Mouse (Mus musculus) left cerebral cortex, adult 2 months (tissue): ENCODE results near the gene Rassf6. TPM values are rescaled to one million over a fixed set of nuclear protein-coding genes. Genes with fewer than 3 reads are reported as not detected.

Experiments
- DNase-seq, 2 experiments: peaks; one replicate each; pipeline ENCODE4 v3.0.0; 2021 to 2022; ENCODE audit warnings: low spot score in 2 of 2, mixed read lengths in 1 of 2; ENCODE audit errors: extremely low spot score in 1 of 2
- H3K27ac ChIP-seq: fragments of 200-600 bp; 2 replicates; pipeline ENCODE4 v1.8.1; 2022
- H3K4me3 ChIP-seq: fragments of 200-600 bp; 2 replicates; pipeline ENCODE4 v1.8.1; 2022
- CTCF ChIP-seq: fragments of 200-600 bp; IDR thresholded peaks from 2 replicates; pipeline ENCODE4 v1.8.1; 2022; ENCODE audit warnings: antibody characterized with exemption, mild to moderate bottlenecking, moderate library complexity
- intact Hi-C: fragments of 180-260 bp; cut with DNase I; formaldehyde crosslinking; loops from one replicate; pipeline ENCODE4 v1.15.1; 2025
- total RNA-seq, 2 experiments: library from RNA; stranded (reverse); gene quantifications; 2 replicates each; pipeline ENCODE4 v1.2.3; 2021

Rassf6 gene
- total RNA-seq, 2 experiments from 2014 or later: 1.6 to 2.3 TPM

GRCm38 (mm10) chr5:90654798-90655197 lies 14.3 kb upstream of the Rassf6 start:
- H3K27ac ChIP-seq: no peak overlapping the region
- DNase-seq: no peak
- intact Hi-C loops: loop anchor here (5.0 kb wide), 2 partner anchors 157 to 452 kb away; no protein-coding TSS in a partner anchor
- TF ChIP-seq CTCF: no peak
- no peak overlapping the region for H3K4me3 ChIP-seq

DNA sequence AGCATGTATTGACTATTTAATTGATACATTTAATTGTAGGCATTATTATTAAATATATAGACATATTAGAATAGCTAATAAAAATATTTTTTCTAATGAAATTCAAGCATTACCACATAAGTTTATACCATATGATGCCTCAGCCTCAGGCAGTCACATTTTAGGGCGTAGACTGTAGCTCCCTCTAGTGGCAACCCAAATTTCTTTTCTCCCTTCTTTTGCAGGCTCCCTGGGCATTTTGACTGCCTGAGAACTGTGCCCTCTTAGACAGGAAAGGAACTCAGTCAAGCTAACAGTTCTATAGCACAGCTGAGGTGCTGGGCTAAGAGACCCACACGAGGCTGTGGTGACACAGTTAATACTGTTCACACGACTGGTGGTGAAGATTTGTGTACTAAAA lies 12.3 kb upstream of the Rassf6 start:
- TF ChIP-seq CTCF: peak; percentile 89
- DNase-seq: peak; percentile 49 to 58
- Histone ChIP-seq H3K27ac (no peak overlapping the region), H3K4me3 (no peak overlapping the region)
- intact Hi-C loops: loop anchor here (1.0 to 5.0 kb wide), 4 partner anchors 51 to 450 kb away; no protein-coding TSS in a partner anchor

GRCm38 (mm10) chr5:90650466-90651150 lies 10.2 kb upstream of the Rassf6 start:
- Histone ChIP-seq H3K27ac (no peak overlapping the region), H3K4me3 (no peak overlapping the region)
- DNase-seq: no peak
- intact Hi-C loops: loop anchor here (5.0 kb wide), 2 partner anchors 153 to 448 kb away; no protein-coding TSS in a partner anchor
- no peak for TF ChIP-seq CTCF

- intact Hi-C loops: no loop called here
- TF ChIP-seq CTCF: no peak
- no peak overlapping the region for H3K4me3 ChIP-seq
- H3K27ac ChIP-seq: no peak overlapping the region
- no peak for DNase-seq
These were observed 7.0 kb upstream of the Rassf6 start for GRCm38 (mm10) chr5:90647473-90647872.

- DNase-seq: no peak
These were observed 5.9 kb upstream of the Rassf6 start for GRCm38 (mm10) chr5:90646398-90646797.

DNA sequence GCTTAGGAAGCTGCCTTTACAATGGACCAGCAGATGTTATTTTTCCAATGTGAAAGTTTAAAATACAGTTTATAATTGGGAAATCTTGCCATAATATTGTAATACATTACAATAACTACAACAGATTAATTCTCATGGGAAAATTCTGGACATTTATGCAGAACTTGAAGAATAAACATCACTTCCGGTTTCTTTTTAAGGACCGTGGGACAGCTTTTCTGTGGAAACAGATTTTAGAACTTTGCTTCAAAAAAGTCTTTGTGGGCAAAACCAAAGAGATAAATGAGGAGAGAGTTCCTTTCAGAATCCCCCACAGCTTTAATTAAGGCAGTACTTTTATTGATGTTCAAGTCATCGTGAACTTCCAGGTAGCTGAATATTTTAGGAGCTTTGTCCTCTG lies 5.1 kb upstream of the Rassf6 start:
- no peak for TF ChIP-seq CTCF
- intact Hi-C loops: no loop called here
- no peak for DNase-seq
- no peak overlapping the region for H3K4me3 ChIP-seq
- no peak overlapping the region for H3K27ac ChIP-seq

More at GRCm38 (mm10) chr5:90646398-90646797, 5.9 kb upstream of the Rassf6 start:
- Histone ChIP-seq H3K27ac (no peak overlapping the region), H3K4me3 (no peak overlapping the region)
- TF ChIP-seq CTCF: no peak
- intact Hi-C loops: no loop called here

- no peak for DNase-seq
- Histone ChIP-seq H3K4me3 (no peak overlapping the region), H3K27ac (no peak overlapping the region)
- intact Hi-C loops: loop anchor here (5.0 kb wide), 1 partner anchor 419 kb away; the partner anchor contains the start of gene Cox18
- no peak for TF ChIP-seq CTCF
These were observed 757 bp upstream of the Rassf6 start for GRCm38 (mm10) chr5:90641218-90641610.

GRCm38 (mm10) chr5:90634885-90635284 lies 5.6 kb downstream of the Rassf6 start:
- DNase-seq: no peak
- Histone ChIP-seq H3K27ac (no peak overlapping the region), H3K4me3 (no peak overlapping the region)
- intact Hi-C loops: no loop called here
- no peak for TF ChIP-seq CTCF

GRCm38 (mm10) chr5:90628530-90628929 lies 11.9 kb downstream of the Rassf6 start:
- intact Hi-C loops: no loop called here
- no peak for TF ChIP-seq CTCF
- no peak overlapping the region for H3K4me3 ChIP-seq
- no peak for DNase-seq
- no peak overlapping the region for H3K27ac ChIP-seq

- no peak for DNase-seq
- intact Hi-C loops: no loop called here
- Histone ChIP-seq H3K27ac (no peak overlapping the region), H3K4me3 (no peak overlapping the region)
- no peak for TF ChIP-seq CTCF
These were observed 12.4 kb downstream of the Rassf6 start for GRCm38 (mm10) chr5:90628011-90628410.

DNA sequence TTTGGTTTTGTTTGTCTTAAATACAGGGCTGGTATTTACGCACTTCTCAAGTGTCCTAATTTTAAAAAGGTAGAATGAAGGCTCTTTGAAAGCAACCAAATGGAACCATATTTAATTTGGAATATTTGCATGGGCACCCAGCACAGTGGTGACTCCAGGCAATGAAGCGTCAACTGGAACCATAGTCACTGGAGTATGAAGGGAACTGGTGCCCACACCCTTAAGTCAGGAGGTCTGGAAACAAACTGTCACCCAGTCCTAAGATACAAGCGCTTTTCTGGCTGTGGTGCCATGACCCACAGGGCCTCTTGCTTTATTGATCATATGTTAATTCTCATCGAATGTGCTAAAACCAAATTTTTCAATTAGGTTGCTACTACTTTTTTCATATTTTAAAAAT lies 13.0 kb downstream of the Rassf6 start:
- no peak for DNase-seq
- intact Hi-C loops: no loop called here
- Histone ChIP-seq H3K4me3 (no peak overlapping the region), H3K27ac (no peak overlapping the region)
- no peak for TF ChIP-seq CTCF

DNA sequence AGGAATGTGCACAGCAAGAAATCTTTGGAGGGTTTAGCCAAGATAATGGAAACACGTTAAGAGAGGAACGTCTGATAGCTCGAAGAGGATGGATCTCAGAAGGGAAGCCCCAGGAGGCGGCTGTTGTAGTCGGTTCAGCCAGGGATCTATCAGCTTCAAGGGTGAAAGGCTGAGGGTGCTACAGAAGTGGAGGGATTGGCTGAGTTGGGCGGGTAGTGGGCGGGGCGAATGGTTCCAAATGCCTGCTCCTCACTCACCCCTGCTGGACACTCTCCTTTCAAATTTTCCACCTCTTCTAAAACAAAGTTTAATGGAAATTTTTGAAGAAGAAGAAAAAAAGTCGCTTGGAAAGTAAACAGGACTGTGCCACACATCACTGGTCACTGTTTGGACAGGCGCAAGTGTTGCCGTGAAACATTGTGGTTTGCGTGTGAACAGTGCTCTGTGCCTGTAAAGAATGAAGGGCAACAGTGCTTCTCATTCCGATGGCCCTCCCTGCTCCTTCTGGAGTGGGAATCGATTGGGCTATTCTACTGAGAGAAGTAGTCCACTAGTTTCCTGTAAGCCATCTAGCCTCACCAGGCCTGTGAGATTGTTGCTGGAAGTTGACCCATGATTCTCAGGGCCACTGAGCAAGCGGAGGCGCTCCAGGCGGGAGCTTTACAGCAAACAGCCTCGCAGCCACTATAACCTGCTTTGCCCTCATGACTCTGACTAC lies 15.6 kb downstream of the Rassf6 start:
- no peak for DNase-seq
- TF ChIP-seq CTCF: no peak
- intact Hi-C loops: no loop called here
- Histone ChIP-seq H3K4me3 (no peak overlapping the region), H3K27ac (no peak overlapping the region)

DNA sequence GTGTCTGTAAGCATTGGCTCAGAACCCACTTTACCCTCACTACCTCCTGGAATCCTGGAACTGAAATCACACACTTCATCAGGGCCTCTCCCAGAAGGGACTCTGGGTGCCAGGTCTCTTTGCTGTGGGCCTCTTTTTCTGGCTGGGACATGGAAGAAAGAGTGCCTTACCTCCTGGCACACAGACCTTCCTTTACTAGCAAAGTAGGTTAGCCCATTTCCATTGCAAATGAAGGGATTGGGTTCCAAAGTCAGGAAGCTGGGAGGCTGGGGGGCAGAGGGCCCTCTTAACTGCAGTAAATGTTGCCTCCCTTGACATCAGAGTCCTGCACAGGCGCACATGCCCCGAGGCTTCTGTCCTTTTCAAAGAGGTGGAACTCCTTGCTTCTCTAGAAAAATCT lies 17.2 kb downstream of the Rassf6 start:
- Histone ChIP-seq H3K27ac (no peak overlapping the region), H3K4me3 (no peak overlapping the region)
- no peak for TF ChIP-seq CTCF
- DNase-seq: no peak
- intact Hi-C loops: no loop called here
